Mouse (Mus musculus) hindbrain, embryonic 13.5 days (tissue): ENCODE measurements around the gene Gm12394. TPM values are rescaled to one million over a fixed set of nuclear protein-coding genes. Genes with fewer than 3 reads are reported as not detected.
"Not testable (repeated sequence)": the region's sequence is repeated elsewhere in the genome, so short reads cannot be mapped to it uniquely, and the experiment has no call there.

ENCODE experiments used
- ATAC-seq: fragments of 200-750 bp; cut with Nextera tagmentation; 2 replicates; pipeline ENCODE4 v1.8.0; 2017; ENCODE audit warnings: moderate TSS enrichment; ENCODE audit not compliant: low FRiP score
- H3K27ac ChIP-seq: fragments of 300-500 bp; sonication (generic); 2 replicates; pipeline ENCODE4 v1.5.1; 2015; ENCODE audit warnings: inconsistent platforms, mild to moderate bottlenecking, moderate library complexity
- H3K27me3 ChIP-seq: fragments of 300-500 bp; sonication (generic); 2 replicates; pipeline ENCODE4 v1.6.1; 2015; ENCODE audit warnings: mild to moderate bottlenecking, inconsistent platforms
- H3K36me3 ChIP-seq: fragments of 300-500 bp; sonication (generic); 2 replicates; pipeline ENCODE4 v1.6.1; 2015; ENCODE audit warnings: mild to moderate bottlenecking, inconsistent platforms
- H3K4me1 ChIP-seq: fragments of 300-500 bp; sonication (generic); replicated peaks from 2 replicates; pipeline ENCODE4 v1.6.1; 2015; ENCODE audit warnings: inconsistent platforms
- H3K4me2 ChIP-seq: fragments of 300-500 bp; sonication (generic); 2 replicates; pipeline ENCODE4 v1.6.1; 2015; ENCODE audit warnings: inconsistent platforms, mild to moderate bottlenecking, moderate library complexity
- H3K4me3 ChIP-seq: fragments of 300-500 bp; sonication (generic); 2 replicates; pipeline ENCODE4 v1.5.1; 2015; ENCODE audit warnings: mild to moderate bottlenecking, inconsistent platforms
- H3K9ac ChIP-seq: fragments of 300-500 bp; sonication (generic); 2 replicates; pipeline ENCODE4 v1.6.1; 2015; ENCODE audit warnings: mild to moderate bottlenecking, inconsistent platforms
- H3K9me3 ChIP-seq: fragments of 300-500 bp; sonication (generic); 2 replicates; pipeline ENCODE4 v1.6.1; 2016; ENCODE audit warnings: inconsistent platforms
- WGBS: fragments of 180-500 bp; shearing (Covaris S2); methylation state at CpG from one replicate; pipeline ENCODE4 v1.1.7; 2015; 5-methylcytosine and 5-hydroxymethylcytosine counted together
- polyA plus RNA-seq: library from polyadenylated mRNA; unstranded; fragments of >200 nt; fragmentation: Nextera tagmentation; extraction: Ambion mirVana; gene quantifications from 2 replicates; pipeline ENCODE4 v1.2.1, GENCODE M21; 2015

Gm12394 gene
- polyA plus RNA-seq = 0.36 and 0.69 TPM in 2 replicates

- H3K9me3 ChIP-seq, ATAC-seq, H3K27ac ChIP-seq, H3K36me3 ChIP-seq, H3K4me2 ChIP-seq, H3K4me3 ChIP-seq, H3K4me1 ChIP-seq, H3K9ac ChIP-seq, H3K27me3 ChIP-seq: not testable (repeated sequence)
- WGBS = 84% methylated on average over 1 of the region's 1 CpGs
Measured at GRCm38 (mm10) chr4:42856671-42857070, at the start of gene Gm12394. Gene Gm12394 (minus strand): TSS chr4:42856771.

DNA sequence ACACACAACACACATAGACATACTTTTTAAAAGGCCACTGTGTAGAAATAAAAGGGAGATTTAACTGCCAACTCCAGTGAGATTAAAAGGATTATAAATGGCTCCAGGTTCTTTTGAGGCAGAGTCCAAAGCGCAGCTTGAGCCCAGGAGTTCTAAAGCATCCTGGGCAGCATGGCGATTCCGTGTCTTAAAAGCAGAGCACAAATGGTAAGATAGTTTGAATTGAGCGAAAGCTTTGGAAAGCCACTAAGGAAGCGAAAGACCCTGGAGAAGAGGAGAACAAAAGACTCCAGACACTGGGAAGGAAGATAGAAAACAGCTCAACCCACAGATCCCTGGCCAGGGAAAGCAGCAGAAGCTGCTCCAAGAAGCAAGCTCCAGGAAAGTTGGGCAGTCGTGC is 48.4 kb upstream of the Gm12394 start:
- no peaks in the 10 kb centered on the region for H3K36me3 ChIP-seq
- no peak overlapping the region for H3K4me2 ChIP-seq
- no peak for ATAC-seq
- 82% methylated on average over 6 of the region's 6 CpGs for WGBS
- no peak overlapping the region for H3K27ac ChIP-seq
- peaks cover 4% of the 10 kb centered on the region; the same call in 1 of the 2 replicates for H3K27me3 ChIP-seq
- no peaks in the 10 kb centered on the region for H3K9me3 ChIP-seq
- no peak overlapping the region for H3K9ac ChIP-seq
- H3K4me3 ChIP-seq = no peak overlapping the region
- no peaks in the 10 kb centered on the region for H3K4me1 ChIP-seq

DNA sequence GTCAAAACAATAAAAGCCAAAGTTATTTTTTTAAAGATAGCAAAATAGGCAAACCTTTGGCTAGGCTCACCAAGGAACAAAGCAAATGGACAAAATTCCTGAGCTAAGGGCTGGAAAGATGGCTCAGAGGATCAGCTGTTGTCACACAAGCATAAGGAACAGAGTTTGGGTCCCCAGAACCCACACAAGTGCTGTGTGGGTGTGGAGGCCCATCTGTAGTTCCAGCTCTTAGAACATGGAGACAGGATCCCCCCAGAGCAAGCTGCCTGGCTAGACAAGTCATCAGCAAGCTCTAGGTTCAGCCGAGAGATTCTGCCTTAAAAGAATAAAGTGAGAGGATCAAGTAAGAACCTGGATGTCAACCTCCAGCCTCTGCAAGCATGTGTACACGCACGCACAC is 48.0 kb upstream of the Gm12394 start:
- WGBS = 91% methylated on average over 3 of the region's 3 CpGs

DNA sequence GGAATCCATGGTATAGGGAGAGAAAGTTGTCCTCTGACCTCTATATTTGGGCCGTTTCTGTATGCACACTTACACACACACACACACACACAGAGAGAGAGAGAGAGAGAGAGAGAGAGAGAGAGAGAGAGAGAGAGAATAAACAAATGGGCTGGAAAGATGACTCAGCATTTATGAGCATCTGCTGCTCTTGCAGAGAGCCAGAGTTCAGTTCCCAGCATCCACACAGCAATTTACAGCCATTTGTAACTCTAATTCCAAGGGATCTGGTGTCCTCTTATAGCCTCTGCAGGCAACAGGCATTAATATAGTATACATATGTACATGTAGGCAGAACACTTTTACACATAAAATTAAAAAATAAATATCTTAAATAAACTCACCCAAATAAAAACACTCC is 47.4 kb upstream of the Gm12394 start:
- 77% methylated on average over 1 of the region's 1 CpGs for WGBS
- Histone ChIP-seq H3K27ac (no peak overlapping the region), H3K27me3 (peaks cover 4% of the 10 kb centered on the region; the same call in 1 of the 2 replicates), H3K4me1 (no peaks in the 10 kb centered on the region), H3K9me3 (no peaks in the 10 kb centered on the region), H3K4me3 (no peak overlapping the region), H3K4me2 (no peak overlapping the region), H3K9ac (no peak overlapping the region), H3K36me3 (no peaks in the 10 kb centered on the region)
- no peak for ATAC-seq

More for the DNA sequence above, 48.0 kb upstream of the Gm12394 start:
- Histone ChIP-seq H3K9ac (no peak overlapping the region), H3K4me2 (no peak overlapping the region), H3K36me3 (no peaks in the 10 kb centered on the region), H3K27me3 (peaks cover 4% of the 10 kb centered on the region; the same call in 1 of the 2 replicates), H3K4me1 (no peaks in the 10 kb centered on the region), H3K27ac (no peak overlapping the region), H3K4me3 (no peak overlapping the region), H3K9me3 (no peaks in the 10 kb centered on the region)
- no peak for ATAC-seq

GRCm38 (mm10) chr4:42902730-42903129 is 46.2 kb upstream of the Gm12394 start:
- ATAC-seq = no peak
- 91% methylated on average over 5 of the region's 5 CpGs for WGBS
- Histone ChIP-seq H3K9ac (no peak overlapping the region), H3K27me3 (peaks cover 4% of the 10 kb centered on the region; the same call in 1 of the 2 replicates), H3K4me3 (no peak overlapping the region), H3K4me1 (no peaks in the 10 kb centered on the region), H3K27ac (no peak overlapping the region), H3K4me2 (no peak overlapping the region), H3K9me3 (no peaks in the 10 kb centered on the region), H3K36me3 (no peaks in the 10 kb centered on the region)

GRCm38 (mm10) chr4:42902174-42902573 is 45.6 kb upstream of the Gm12394 start:
- no peak for ATAC-seq
- 66% methylated on average over 9 of the region's 9 CpGs for WGBS
- peaks cover 4% of the 10 kb centered on the region; the same call in 1 of the 2 replicates for H3K27me3 ChIP-seq
- H3K4me2 ChIP-seq = no peak overlapping the region
- H3K27ac ChIP-seq = no peak overlapping the region
- H3K36me3 ChIP-seq = no peaks in the 10 kb centered on the region
- no peaks in the 10 kb centered on the region for H3K4me1 ChIP-seq
- H3K9ac ChIP-seq = no peak overlapping the region
- H3K4me3 ChIP-seq = no peak overlapping the region
- no peaks in the 10 kb centered on the region for H3K9me3 ChIP-seq

- no peak overlapping the region for H3K4me2 ChIP-seq
- no peak overlapping the region for H3K27ac ChIP-seq
- no peaks in the 10 kb centered on the region for H3K36me3 ChIP-seq
- no peaks in the 10 kb centered on the region for H3K4me1 ChIP-seq
- no peak overlapping the region for H3K9ac ChIP-seq
- H3K4me3 ChIP-seq = no peak overlapping the region
- no peak for ATAC-seq
- peaks cover 4% of the 10 kb centered on the region; the same call in 1 of the 2 replicates for H3K27me3 ChIP-seq
- no peaks in the 10 kb centered on the region for H3K9me3 ChIP-seq
- WGBS = 63% methylated on average over 5 of the region's 5 CpGs
Measured at GRCm38 (mm10) chr4:42900878-42901277, 44.3 kb upstream of the Gm12394 start.

- Histone ChIP-seq H3K27me3 (peaks cover 4% of the 10 kb centered on the region; the same call in 1 of the 2 replicates), H3K9ac (no peak overlapping the region), H3K27ac (no peak overlapping the region), H3K4me2 (no peak overlapping the region), H3K9me3 (no peaks in the 10 kb centered on the region), H3K4me1 (no peaks in the 10 kb centered on the region), H3K4me3 (no peak overlapping the region), H3K36me3 (no peaks in the 10 kb centered on the region)
- no peak for ATAC-seq
- 26% methylated on average over 3 of the region's 3 CpGs for WGBS
Measured at GRCm38 (mm10) chr4:42898914-42899313, 42.3 kb upstream of the Gm12394 start.

GRCm38 (mm10) chr4:42895118-42895517 is 38.5 kb upstream of the Gm12394 start:
- WGBS = 38% methylated on average over 7 of the region's 7 CpGs
- H3K4me1 ChIP-seq = no peaks in the 10 kb centered on the region
- no peaks in the 10 kb centered on the region for H3K9me3 ChIP-seq
- no peak overlapping the region for H3K4me2 ChIP-seq
- H3K36me3 ChIP-seq = no peaks in the 10 kb centered on the region
- no peak overlapping the region for H3K27ac ChIP-seq
- no peak overlapping the region for H3K9ac ChIP-seq
- no peak for ATAC-seq
- H3K4me3 ChIP-seq = no peak overlapping the region
- H3K27me3 ChIP-seq = no peaks in the 10 kb centered on the region

DNA sequence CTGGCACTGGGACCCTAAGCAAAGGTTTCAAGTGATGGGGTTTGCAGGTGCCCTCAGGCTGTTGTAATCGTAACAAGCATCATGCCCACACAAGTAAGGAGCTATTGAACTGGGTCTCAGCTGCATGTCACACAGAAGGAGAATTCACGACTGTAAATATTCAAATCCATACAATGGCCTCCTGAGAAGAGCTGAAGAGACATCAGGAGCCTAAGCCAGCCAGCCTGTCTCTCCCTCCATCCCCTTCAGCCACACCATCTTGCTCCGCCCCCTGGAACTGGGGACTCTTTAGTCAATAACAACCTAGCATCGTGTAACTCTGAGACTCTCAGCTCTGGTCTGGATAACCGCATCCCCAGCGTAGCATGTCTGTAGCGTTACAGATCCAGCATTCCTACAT is 34.6 kb upstream of the Gm12394 start:
- H3K36me3 ChIP-seq = no peaks in the 10 kb centered on the region
- no peaks in the 10 kb centered on the region for H3K27me3 ChIP-seq
- no peak overlapping the region for H3K9ac ChIP-seq
- H3K9me3 ChIP-seq = no peaks in the 10 kb centered on the region
- ATAC-seq = no peak
- no peaks in the 10 kb centered on the region for H3K4me1 ChIP-seq
- H3K4me2 ChIP-seq = no peak overlapping the region
- WGBS = 69% methylated on average over 7 of the region's 7 CpGs
- H3K27ac ChIP-seq = no peak overlapping the region
- H3K4me3 ChIP-seq = no peak overlapping the region

DNA sequence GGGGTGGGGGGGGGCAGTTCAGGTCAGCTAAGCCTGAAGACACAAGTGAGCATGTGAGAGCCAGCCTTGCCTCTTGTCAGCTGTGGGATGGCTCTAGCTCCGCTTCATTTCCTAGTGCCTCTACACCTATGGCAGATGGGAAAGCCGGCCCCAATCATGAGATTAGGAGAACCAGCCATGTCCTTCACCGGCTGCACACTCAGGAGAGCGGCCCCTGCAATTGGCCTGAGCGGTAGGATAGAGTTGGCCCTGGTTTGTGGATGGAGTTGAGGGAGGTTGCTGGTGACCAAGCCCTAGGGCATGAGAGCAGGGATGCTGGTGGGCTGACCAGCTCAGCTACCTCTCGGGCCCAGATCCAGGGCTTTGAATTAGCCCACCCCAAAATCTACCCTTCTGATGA is 32.2 kb upstream of the Gm12394 start:
- Histone ChIP-seq H3K9ac (no peak overlapping the region), H3K27ac (no peak overlapping the region), H3K27me3 (no peaks in the 10 kb centered on the region), H3K4me3 (no peak overlapping the region), H3K9me3 (no peaks in the 10 kb centered on the region), H3K36me3 (no peaks in the 10 kb centered on the region), H3K4me2 (no peak overlapping the region), H3K4me1 (no peaks in the 10 kb centered on the region)
- 93% methylated on average over 6 of the region's 6 CpGs for WGBS
- ATAC-seq = no peak

- Histone ChIP-seq H3K4me1 (no peaks in the 10 kb centered on the region), H3K36me3 (no peaks in the 10 kb centered on the region), H3K27ac (no peak overlapping the region), H3K4me3 (no peak overlapping the region), H3K9ac (no peak overlapping the region), H3K4me2 (no peak overlapping the region), H3K27me3 (no peaks in the 10 kb centered on the region), H3K9me3 (no peaks in the 10 kb centered on the region)
- 94% methylated on average over 6 of the region's 6 CpGs for WGBS
- no peak for ATAC-seq
Measured at GRCm38 (mm10) chr4:42886926-42887325, 30.4 kb upstream of the Gm12394 start.

DNA sequence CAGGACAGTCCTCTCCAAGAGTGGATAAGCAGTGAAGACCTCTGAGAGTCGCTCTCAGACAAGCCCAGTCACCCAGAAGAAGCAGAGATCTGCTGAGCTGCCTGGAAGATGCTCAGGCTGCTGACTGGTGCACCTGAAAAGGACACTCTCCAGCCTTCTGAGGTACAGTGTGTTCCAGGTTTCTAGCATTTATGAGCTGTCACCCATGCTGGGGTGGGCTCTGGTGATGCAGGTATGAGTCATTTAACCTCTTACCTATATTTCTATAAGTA is 24.0 kb upstream of the Gm12394 start:
- Histone ChIP-seq H3K4me2 (no peak overlapping the region), H3K4me1 (peaks cover 7% of the 10 kb centered on the region; the same call in 1 of the 2 replicates), H3K27me3 (no peaks in the 10 kb centered on the region), H3K9ac (no peak overlapping the region), H3K9me3 (no peaks in the 10 kb centered on the region), H3K27ac (peak overlapping the region; percentile 19; the same call in 1 of the 2 replicates), H3K4me3 (no peak overlapping the region), H3K36me3 (no peaks in the 10 kb centered on the region)
- no peak for ATAC-seq
- 59% methylated on average over 1 of the region's 1 CpGs for WGBS
